ENCODE assay signal across 8 mouse cellular contexts in genomic region chr15:89498049-89498960, GRCm38 (mm10). TPM values are rescaled to one million over a fixed set of nuclear protein-coding genes. Genes with fewer than 3 reads are reported as not detected.
A peak's percentile ranks its signal among the peaks of the same experiment; 100 is the strongest.
DNase-seq lines count a peak whose midpoint lies in the region; ATAC-seq and TF ChIP-seq lines count a peak whose summit lies in the region.

No protein-coding gene starts in this region.

- DNase-seq in heart, adult 2 months, result peak; percentile 66 to 69
- no peak for DNase-seq in heart, postnatal 25 days (ENCODE audit: low spot score)
- DNase-seq in embryo, embryonic 10.5 days (ENCODE audit: low spot score), result peak; percentile 48
- peak; percentile 75 for DNase-seq in layer of hippocampus, adult 11-12 months (ENCODE audit: low spot score)
- DNase-seq in c-Kit-positive CD71-positive TER-119-positive erythroid progenitor cells, embryonic 14.5 days (ENCODE audit: low spot score), result no peak

- no peak for TF ChIP-seq EP300 in heart, adult 2 months (IDR thresholded peaks at IDR 0.05; ENCODE audit: insufficient read depth, low read depth, low read length)

- H3K79me2 ChIP-seq in heart, adult 2 months (replicated peaks; ENCODE audit: control insufficient read depth, insufficient read depth, low read length), result peaks cover 2% of the 10 kb centered on the region; the same call in 1 of the 2 replicates

- H3K9ac ChIP-seq in heart, adult 2 months (ENCODE audit: low read depth, low read length), result peak overlapping the region; percentile 81
- H3K9ac ChIP-seq in heart, embryonic 16.5 days (ENCODE audit: low read length), result peak overlapping the region; percentile 75
- H3K9ac ChIP-seq in liver, embryonic 16.5 days (ENCODE audit: low read depth, low read length), result no peak overlapping the region; the same call in 1 of the 2 replicates
- H3K9ac ChIP-seq in neural tube, embryonic 12.5 days, result peak overlapping the region; percentile 94

- peak overlapping the region; percentile 79 for H3K4me2 ChIP-seq in heart, embryonic 16.5 days (ENCODE audit: low read depth, low read length)
- peak overlapping the region; percentile 89 for H3K4me2 ChIP-seq in liver, embryonic 16.5 days (ENCODE audit: low read depth, low read length)
- peak overlapping the region; percentile 92 for H3K4me2 ChIP-seq in neural tube, embryonic 12.5 days (replicated peaks)

- H3K36me3 ChIP-seq in heart, adult 2 months (ENCODE audit: control insufficient read depth, insufficient read depth, low read length), result peaks cover 4% of the 10 kb centered on the region; the same call in 1 of the 2 replicates
- no peaks in the 10 kb centered on the region for H3K36me3 ChIP-seq in heart, embryonic 16.5 days (ENCODE audit: control insufficient read depth, insufficient read depth)
- no peaks in the 10 kb centered on the region for H3K36me3 ChIP-seq in liver, embryonic 16.5 days (ENCODE audit: control insufficient read depth, insufficient read depth)
- 0 out of 2 replicates have a peak, but pooled peaks cover 4% of the 10 kb centered on the region for H3K36me3 ChIP-seq in neural tube, embryonic 12.5 days

- no peaks in the 10 kb centered on the region for H3K9me3 ChIP-seq in heart, embryonic 16.5 days (replicated peaks; ENCODE audit: control insufficient read depth, low read length)
- H3K9me3 ChIP-seq in liver, embryonic 16.5 days (replicated peaks; ENCODE audit: control insufficient read depth, low read length), result no peaks in the 10 kb centered on the region
- H3K9me3 ChIP-seq in neural tube, embryonic 12.5 days, result no peaks in the 10 kb centered on the region

- 5% methylated on average over 41 of the region's 41 CpGs for WGBS in heart, adult 2 months
- WGBS in heart, embryonic 16.5 days, result 3% methylated on average over 41 of the region's 41 CpGs
- 2% methylated on average over 40 of the region's 41 CpGs for WGBS in liver, embryonic 16.5 days (ENCODE audit: insufficient replicate concordance)
- WGBS in neural tube, embryonic 12.5 days, result 3% methylated on average over 38 of the region's 41 CpGs

- no peak for TF ChIP-seq CTCF in heart, adult 2 months (IDR thresholded peaks at IDR 0.05)

- no peak; the same call in 1 of the 2 replicates for ATAC-seq in heart, embryonic 16.5 days (replicated peaks; ENCODE audit: extremely low read depth, insufficient read depth, low FRiP score)
- no peak for ATAC-seq in liver, embryonic 16.5 days (ENCODE audit: low read depth)
- ATAC-seq in neural tube, embryonic 12.5 days (ENCODE audit: low FRiP score, low read depth), result peak; percentile 35

- H3K4me1 ChIP-seq in heart, adult 2 months (ENCODE audit: control insufficient read depth, insufficient read depth, low read length), result peaks cover 18% of the 10 kb centered on the region
- H3K4me1 ChIP-seq in heart, embryonic 16.5 days (ENCODE audit: control insufficient read depth, insufficient read depth, low read length), result peaks cover 6% of the 10 kb centered on the region
- H3K4me1 ChIP-seq in liver, embryonic 16.5 days (ENCODE audit: control insufficient read depth, low read depth, low read length), result peaks cover 21% of the 10 kb centered on the region
- H3K4me1 ChIP-seq in neural tube, embryonic 12.5 days, result peaks cover 19% of the 10 kb centered on the region

- TF ChIP-seq POLR2A in heart, adult 2 months (IDR thresholded peaks at IDR 0.05; ENCODE audit: insufficient read depth, low read depth, low read length), result no peak

- H3K27me3 ChIP-seq in heart, adult 2 months (ENCODE audit: control insufficient read depth, insufficient read depth, low read length), result peaks cover 3% of the 10 kb centered on the region; the same call in 1 of the 2 replicates
- peaks cover 37% of the 10 kb centered on the region for H3K27me3 ChIP-seq in heart, embryonic 16.5 days (ENCODE audit: control insufficient read depth, insufficient read depth, low read length)
- H3K27me3 ChIP-seq in liver, embryonic 16.5 days (ENCODE audit: control insufficient read depth, insufficient read depth, low read depth, low read length), result peaks cover 39% of the 10 kb centered on the region
- peaks cover 11% of the 10 kb centered on the region for H3K27me3 ChIP-seq in neural tube, embryonic 12.5 days (replicated peaks)

- peak overlapping the region; percentile 91 for H3K27ac ChIP-seq in heart, adult 2 months
- peak overlapping the region; percentile 84 for H3K27ac ChIP-seq in heart, embryonic 16.5 days (ENCODE audit: low read length)
- no peak overlapping the region for H3K27ac ChIP-seq in liver, embryonic 16.5 days (ENCODE audit: low read length)
- H3K27ac ChIP-seq in neural tube, embryonic 12.5 days, result no peak overlapping the region

- intact Hi-C loops in heart, adult 2 months (cut with DNase I), result no loop called here
- intact Hi-C loops in heart, postnatal 25 days (cut with DNase I), result loop anchor here (1.0 kb wide), 1 partner anchor 22 kb away; no protein-coding TSS in a partner anchor

- peak overlapping the region; percentile 76 for H3K4me3 ChIP-seq in heart, adult 2 months
- H3K4me3 ChIP-seq in heart, embryonic 16.5 days (ENCODE audit: low read length), result peak overlapping the region; percentile 75
- peak overlapping the region; percentile 66 for H3K4me3 ChIP-seq in liver, embryonic 16.5 days (ENCODE audit: low read depth, low read length)
- peak overlapping the region; percentile 82 for H3K4me3 ChIP-seq in neural tube, embryonic 12.5 days

RNA-seq across cellular contexts. Expression of gene Shank3, which starts 1.1 kb away (rescaled TPM):
- 10 to 100 TPM; 44.3 to 52.2 TPM for total RNA-seq in heart, adult 2 months (2021)
- 29.6 and 31.0 TPM in 2 replicates for polyA plus RNA-seq in heart, adult 2 months (2012; rRNA removed)
- total RNA-seq in heart, postnatal 25 days (2021), result 10 to 100 TPM; 48.2 to 53.3 TPM
- polyA plus RNA-seq in heart, embryonic 16.5 days (2015; fragmentation: Nextera tagmentation; extraction: Ambion mirVana), result 1.6 and 2.0 TPM in 2 replicates
- 0.20 and 0.33 TPM in 2 replicates for polyA plus RNA-seq in liver, embryonic 16.5 days (2015; fragmentation: Nextera tagmentation; extraction: Ambion mirVana)
- 4.8 and 7.1 TPM in 2 replicates for polyA plus RNA-seq in neural tube, embryonic 12.5 days (2016; fragmentation: Nextera tagmentation; extraction: Ambion mirVana)

RNA-seq across cellular contexts. Expression of gene Arsa, which starts 21.1 kb away (rescaled TPM):
- total RNA-seq in heart, adult 2 months (2021), result 10 to 100 TPM; 11.1 to 13.5 TPM
- polyA plus RNA-seq in heart, adult 2 months (2012; rRNA removed), result 19.5 and 22.1 TPM in 2 replicates
- total RNA-seq in heart, postnatal 25 days (2021), result 10 to 100 TPM; 12.0 to 13.1 TPM
- 15.9 and 17.3 TPM in 2 replicates for polyA plus RNA-seq in heart, embryonic 16.5 days (2015; fragmentation: Nextera tagmentation; extraction: Ambion mirVana)
- polyA plus RNA-seq in liver, embryonic 16.5 days (2015; fragmentation: Nextera tagmentation; extraction: Ambion mirVana), result 4.3 and 5.0 TPM in 2 replicates
- 15.4 and 15.6 TPM in 2 replicates for polyA plus RNA-seq in neural tube, embryonic 12.5 days (2016; fragmentation: Nextera tagmentation; extraction: Ambion mirVana)

RNA-seq across cellular contexts. Expression of gene Mapk8ip2, which starts 44.6 kb away (rescaled TPM):
- total RNA-seq in heart, adult 2 months (2021), result under 1 TPM in 1 of 2 experiments, not detected in 1; 0.16 TPM
- polyA plus RNA-seq in heart, adult 2 months (2012; rRNA removed), result 0.18 and 0.29 TPM in 2 replicates
- under 1 TPM; 0.10 to 0.11 TPM for total RNA-seq in heart, postnatal 25 days (2021)
- polyA plus RNA-seq in heart, embryonic 16.5 days (2015; fragmentation: Nextera tagmentation; extraction: Ambion mirVana), result 0.11 and 0.29 TPM in 2 replicates
- 0.26 TPM in 1 of 2 replicates, not detected in the other for polyA plus RNA-seq in liver, embryonic 16.5 days (2015; fragmentation: Nextera tagmentation; extraction: Ambion mirVana)
- 61.7 and 62.5 TPM in 2 replicates for polyA plus RNA-seq in neural tube, embryonic 12.5 days (2016; fragmentation: Nextera tagmentation; extraction: Ambion mirVana)

Comparison
In these comparisons a context has a peak if more than half of its experiments do, and no peak if none do; other contexts are left out.
1. DNase-seq: peak in heart, adult 2 months (2 of 2), embryo, embryonic 10.5 days (single experiment) and layer of hippocampus, adult 11-12 months (single experiment); none in heart, postnatal 25 days (single experiment) and c-Kit-positive CD71-positive TER-119-positive erythroid progenitor cells, embryonic 14.5 days (single experiment).
2. H3K27ac ChIP-seq: peak in heart, adult 2 months (single experiment) and heart, embryonic 16.5 days (single experiment); none in liver, embryonic 16.5 days (single experiment) and neural tube, embryonic 12.5 days (single experiment).
3. RNA of gene Mapk8ip2, which starts 44.6 kb away (polyA plus RNA-seq): 61.7 to 62.5 TPM in neural tube, embryonic 12.5 days; 0.26 TPM in liver, embryonic 16.5 days, 0.18 to 0.29 TPM in heart, adult 2 months and 0.11 to 0.29 TPM in heart, embryonic 16.5 days; every median in the first group is over 10 times any median in the second.
4. Peak in every context shown above with its lines, with median percentiles within 50 percentile points of each other: H3K4me3 ChIP-seq and H3K4me2 ChIP-seq.